Mouse (Mus musculus): ENCODE results near the gene Dpysl5. TPM values are rescaled to one million over a fixed set of nuclear protein-coding genes. Genes with fewer than 3 reads are reported as not detected.
"Not testable (repeated sequence)": the region's sequence is repeated elsewhere in the genome, so short reads cannot be mapped to it uniquely, and the experiment has no call there.

Gene Dpysl5
- polyA plus RNA-seq, 1 experiment from 2014 or later: 10.4 TPM

DNA sequence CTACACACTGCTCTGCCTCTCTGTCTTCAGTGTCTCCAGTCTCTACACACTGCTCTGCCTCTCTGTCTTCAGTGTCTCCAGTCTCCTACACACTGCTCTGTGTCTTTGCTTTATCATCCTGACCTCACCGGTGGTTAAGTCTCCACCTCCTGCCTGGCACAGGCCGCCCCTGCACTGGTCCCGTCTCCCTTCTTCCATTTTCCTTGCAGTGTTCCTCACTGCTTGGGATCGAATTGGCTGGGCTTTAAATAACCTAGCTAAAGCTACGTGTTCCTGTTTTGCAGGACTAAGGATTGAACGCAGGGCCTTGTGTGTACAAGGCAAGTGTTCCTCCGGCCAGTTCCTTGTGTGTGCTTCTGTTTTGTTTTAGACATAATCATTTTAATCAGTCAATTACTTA lies 41.3 kb upstream of the Dpysl5 start:
- Histone ChIP-seq H3K4me2 (ENCODE audit: low read length) (no peak overlapping the region), H3K27me3 (replicated peaks; ENCODE audit: control insufficient read depth, insufficient read depth, low read length) (no peaks in the 10 kb centered on the region), H3K4me1 (replicated peaks; ENCODE audit: control insufficient read depth, insufficient read depth, low read length) (peaks cover 9% of the 10 kb centered on the region), H3K9me3 (ENCODE audit: control insufficient read depth, low read length) (no peaks in the 10 kb centered on the region), H3K4me3 (ENCODE audit: low read depth, low read length) (no peak overlapping the region), H3K36me3 (ENCODE audit: control insufficient read depth, insufficient read depth, low read length) (peaks cover 59% of the 10 kb centered on the region), H3K9ac (ENCODE audit: low read length) (no peak overlapping the region), H3K27ac (ENCODE audit: low read depth) (no peak overlapping the region)
- ATAC-seq (replicated peaks; ENCODE audit: low FRiP score, low TSS enrichment, low read depth): no peak
- 89% methylated on average over 7 of the region's 7 CpGs for WGBS
- DNase-seq (ENCODE audit: low spot score): no peak

DNA sequence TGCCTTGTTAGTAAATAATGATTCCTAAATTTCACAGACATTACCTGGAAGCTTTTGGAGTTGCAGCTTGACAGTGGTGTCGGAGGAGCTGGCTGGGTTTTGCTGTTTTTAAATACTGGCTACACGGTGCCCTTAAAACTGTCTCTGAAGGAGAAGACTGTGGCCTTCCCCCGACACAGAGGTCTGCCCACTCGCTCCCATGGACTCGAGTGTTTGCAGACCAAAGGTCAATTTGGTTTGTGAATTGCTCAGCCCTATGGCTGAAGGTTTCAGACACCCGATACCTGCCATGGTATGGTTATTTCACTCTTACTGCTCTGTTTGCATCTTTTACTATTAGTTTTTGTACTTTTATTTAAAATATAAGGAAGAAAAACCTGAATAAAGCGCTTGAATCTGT lies 37.4 kb upstream of the Dpysl5 start:
- Histone ChIP-seq H3K4me1 (replicated peaks; ENCODE audit: control insufficient read depth, insufficient read depth, low read length) (no peaks in the 10 kb centered on the region), H3K27ac (ENCODE audit: low read depth) (no peak overlapping the region), H3K9me3 (ENCODE audit: control insufficient read depth, low read length) (no peaks in the 10 kb centered on the region), H3K4me3 (ENCODE audit: low read depth, low read length) (no peak overlapping the region), H3K4me2 (ENCODE audit: low read length) (no peak overlapping the region), H3K9ac (ENCODE audit: low read length) (no peak overlapping the region), H3K36me3 (ENCODE audit: control insufficient read depth, insufficient read depth, low read length) (peaks cover 71% of the 10 kb centered on the region), H3K27me3 (replicated peaks; ENCODE audit: control insufficient read depth, insufficient read depth, low read length) (no peaks in the 10 kb centered on the region)
- DNase-seq (ENCODE audit: low spot score) (no peak), ATAC-seq (replicated peaks; ENCODE audit: low FRiP score, low TSS enrichment, low read depth) (no peak)
- WGBS: 71% methylated on average over 7 of the region's 7 CpGs

DNA sequence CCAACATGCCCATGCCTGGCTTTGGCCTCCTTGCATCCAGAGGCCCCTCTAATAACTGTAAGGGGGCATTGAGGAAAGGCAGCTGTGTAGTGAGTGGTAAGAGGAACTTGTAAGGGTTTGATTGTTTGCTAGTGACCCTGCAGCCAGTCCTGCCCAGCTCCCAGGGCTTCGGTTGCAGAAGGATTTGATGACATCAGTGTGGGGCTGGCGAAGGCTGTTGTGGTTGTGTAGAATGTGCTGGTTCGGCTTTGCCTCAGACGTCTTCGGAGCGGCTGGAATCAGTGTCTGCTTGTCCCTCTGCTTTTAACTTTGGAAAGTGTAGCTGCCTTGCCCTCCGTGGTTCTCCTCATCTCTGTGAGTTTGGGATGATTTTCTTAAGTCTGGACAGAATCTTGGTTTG lies 34.6 kb upstream of the Dpysl5 start:
- no peaks in the 10 kb centered on the region for H3K4me1 ChIP-seq (replicated peaks; ENCODE audit: control insufficient read depth, insufficient read depth, low read length)
- H3K36me3 ChIP-seq (ENCODE audit: control insufficient read depth, insufficient read depth, low read length): peaks cover 48% of the 10 kb centered on the region
- H3K27me3 ChIP-seq (replicated peaks; ENCODE audit: control insufficient read depth, insufficient read depth, low read length): no peaks in the 10 kb centered on the region
- no peak overlapping the region for H3K27ac ChIP-seq (ENCODE audit: low read depth)
- DNase-seq (ENCODE audit: low spot score): no peak
- H3K4me2 ChIP-seq (ENCODE audit: low read length): no peak overlapping the region
- no peak overlapping the region for H3K4me3 ChIP-seq (ENCODE audit: low read depth, low read length)
- 81% methylated on average over 7 of the region's 7 CpGs for WGBS
- no peak for ATAC-seq (replicated peaks; ENCODE audit: low FRiP score, low TSS enrichment, low read depth)
- H3K9me3 ChIP-seq (ENCODE audit: control insufficient read depth, low read length): no peaks in the 10 kb centered on the region
- no peak overlapping the region for H3K9ac ChIP-seq (ENCODE audit: low read length)

DNA sequence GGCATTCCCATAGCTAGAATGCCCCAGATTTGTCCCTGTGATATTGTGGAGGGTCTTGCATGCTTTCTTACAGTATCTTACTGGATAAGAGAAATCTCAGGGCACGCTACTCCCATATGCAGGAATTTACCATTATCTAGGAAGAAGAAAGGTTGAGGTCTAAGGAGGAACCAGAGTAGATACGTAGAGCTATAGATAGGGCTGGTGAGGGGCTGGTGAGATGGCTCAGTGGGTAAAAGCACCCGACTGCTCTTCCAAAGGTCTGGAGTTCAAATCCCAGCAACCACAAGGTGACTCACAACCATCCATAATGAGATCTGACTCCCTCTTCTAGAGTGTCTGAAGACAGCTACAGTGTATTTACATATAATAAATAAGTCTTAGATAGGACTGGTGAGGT lies 33.3 kb upstream of the Dpysl5 start:
- not testable (repeated sequence) for H3K4me2 ChIP-seq (ENCODE audit: low read length); DNase-seq (ENCODE audit: low spot score); ATAC-seq (replicated peaks; ENCODE audit: low FRiP score, low TSS enrichment, low read depth); H3K4me3 ChIP-seq (ENCODE audit: low read depth, low read length); H3K9ac ChIP-seq (ENCODE audit: low read length); H3K9me3 ChIP-seq (ENCODE audit: control insufficient read depth, low read length); H3K27ac ChIP-seq (ENCODE audit: low read depth); H3K4me1 ChIP-seq (replicated peaks; ENCODE audit: control insufficient read depth, insufficient read depth, low read length); H3K27me3 ChIP-seq (replicated peaks; ENCODE audit: control insufficient read depth, insufficient read depth, low read length)
- WGBS: 95% methylated on average over 3 of the region's 3 CpGs
- H3K36me3 ChIP-seq (ENCODE audit: control insufficient read depth, insufficient read depth, low read length): peaks cover 35% of the 10 kb centered on the region

DNA sequence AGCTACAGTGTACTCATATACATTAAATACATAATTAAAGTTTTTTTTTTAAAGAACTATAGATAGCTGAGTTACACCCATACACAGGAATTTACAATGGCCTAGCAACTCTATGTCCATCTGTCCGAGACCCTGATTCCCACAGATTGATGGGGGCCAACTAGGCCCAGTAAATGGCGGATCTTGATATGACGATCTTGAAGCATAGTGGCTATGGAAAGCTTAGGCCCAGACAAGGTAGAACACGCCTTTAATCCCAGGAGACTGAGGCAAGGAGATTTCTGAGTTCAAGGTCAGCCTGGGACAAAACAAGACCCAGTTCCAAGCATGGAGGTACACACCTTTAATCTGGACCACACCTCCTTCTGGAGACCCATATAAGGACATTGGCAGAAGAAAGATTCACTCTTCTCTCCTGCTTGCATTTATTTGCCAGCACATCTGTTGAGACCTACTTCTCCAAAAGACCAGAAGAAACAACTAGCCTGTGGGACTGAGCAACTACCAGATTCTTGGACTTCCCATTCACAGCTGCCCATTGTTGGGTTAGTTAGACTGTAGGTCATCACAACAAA lies 32.6 kb upstream of the Dpysl5 start:
- Histone ChIP-seq H3K9ac (ENCODE audit: low read length) (no peak overlapping the region), H3K4me3 (ENCODE audit: low read depth, low read length) (no peak overlapping the region), H3K4me1 (replicated peaks; ENCODE audit: control insufficient read depth, insufficient read depth, low read length) (no peaks in the 10 kb centered on the region), H3K27me3 (replicated peaks; ENCODE audit: control insufficient read depth, insufficient read depth, low read length) (no peaks in the 10 kb centered on the region), H3K9me3 (ENCODE audit: control insufficient read depth, low read length) (no peaks in the 10 kb centered on the region), H3K4me2 (ENCODE audit: low read length) (no peak overlapping the region), H3K36me3 (ENCODE audit: control insufficient read depth, insufficient read depth, low read length) (peaks cover 28% of the 10 kb centered on the region), H3K27ac (ENCODE audit: low read depth) (no peak overlapping the region)
- DNase-seq (ENCODE audit: low spot score) (no peak), ATAC-seq (replicated peaks; ENCODE audit: low FRiP score, low TSS enrichment, low read depth) (no peak)
- WGBS: 92% methylated on average over 4 of the region's 4 CpGs

DNA sequence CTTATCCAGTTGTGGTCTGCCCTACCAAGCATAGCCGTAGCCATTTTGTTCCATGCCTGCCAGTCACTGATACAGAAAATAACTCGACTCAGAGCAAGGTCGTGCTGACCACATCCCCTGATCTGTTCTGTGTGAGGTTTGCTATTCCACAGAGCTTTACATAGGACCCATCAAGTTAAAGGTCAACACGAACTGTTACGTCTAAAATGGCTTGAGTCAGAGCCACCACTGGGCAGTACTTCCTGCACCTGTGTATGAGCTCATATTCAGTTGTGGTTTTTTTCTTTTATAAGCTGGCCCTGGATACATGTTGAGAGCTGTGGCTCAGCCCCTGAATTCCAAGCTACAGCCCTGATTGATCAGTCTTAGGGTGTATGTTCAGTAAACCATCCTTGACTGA lies 31.8 kb upstream of the Dpysl5 start:
- H3K4me3 ChIP-seq (ENCODE audit: low read depth, low read length): no peak overlapping the region
- H3K4me1 ChIP-seq (replicated peaks; ENCODE audit: control insufficient read depth, insufficient read depth, low read length): no peaks in the 10 kb centered on the region
- ATAC-seq (replicated peaks; ENCODE audit: low FRiP score, low TSS enrichment, low read depth) (no peak), DNase-seq (ENCODE audit: low spot score) (no peak)
- H3K9ac ChIP-seq (ENCODE audit: low read length): no peak overlapping the region
- H3K4me2 ChIP-seq (ENCODE audit: low read length): no peak overlapping the region
- no peak overlapping the region for H3K27ac ChIP-seq (ENCODE audit: low read depth)
- no peaks in the 10 kb centered on the region for H3K27me3 ChIP-seq (replicated peaks; ENCODE audit: control insufficient read depth, insufficient read depth, low read length)
- H3K9me3 ChIP-seq (ENCODE audit: control insufficient read depth, low read length): no peaks in the 10 kb centered on the region
- 86% methylated on average over 5 of the region's 5 CpGs for whole genome bisulfite sequencing
- peaks cover 21% of the 10 kb centered on the region for H3K36me3 ChIP-seq (ENCODE audit: control insufficient read depth, insufficient read depth, low read length)

DNA sequence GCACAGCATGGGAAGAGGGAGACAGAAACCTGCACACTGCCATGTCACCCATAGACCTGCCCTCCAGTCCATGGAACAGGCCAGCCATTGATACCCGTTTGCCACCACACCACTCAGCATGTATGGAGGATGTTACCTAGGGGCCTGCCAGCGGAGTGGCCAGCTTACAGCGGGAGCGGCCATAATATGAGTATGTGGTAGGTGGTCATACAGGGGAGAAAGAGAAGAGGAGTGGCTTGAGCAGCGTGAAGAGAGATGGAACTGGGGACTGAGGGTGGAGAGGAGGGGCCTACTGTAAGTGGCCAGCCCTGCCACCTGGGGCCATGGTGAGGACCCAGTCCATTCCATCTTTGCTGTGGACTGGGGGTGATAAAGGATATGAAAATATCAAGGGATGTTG lies 29.4 kb upstream of the Dpysl5 start:
- ATAC-seq (replicated peaks; ENCODE audit: low FRiP score, low TSS enrichment, low read depth) (no peak), DNase-seq (ENCODE audit: low spot score) (no peak)
- H3K9ac ChIP-seq (ENCODE audit: low read length): no peak overlapping the region
- H3K4me1 ChIP-seq (replicated peaks; ENCODE audit: control insufficient read depth, insufficient read depth, low read length): no peaks in the 10 kb centered on the region
- 82% methylated on average over 5 of the region's 5 CpGs for WGBS
- H3K27ac ChIP-seq (ENCODE audit: low read depth): no peak overlapping the region
- no peak overlapping the region for H3K4me2 ChIP-seq (ENCODE audit: low read length)
- no peaks in the 10 kb centered on the region for H3K27me3 ChIP-seq (replicated peaks; ENCODE audit: control insufficient read depth, insufficient read depth, low read length)
- no peak overlapping the region for H3K4me3 ChIP-seq (ENCODE audit: low read depth, low read length)
- no peaks in the 10 kb centered on the region for H3K9me3 ChIP-seq (ENCODE audit: control insufficient read depth, low read length)
- H3K36me3 ChIP-seq (ENCODE audit: control insufficient read depth, insufficient read depth, low read length): no peaks in the 10 kb centered on the region

DNA sequence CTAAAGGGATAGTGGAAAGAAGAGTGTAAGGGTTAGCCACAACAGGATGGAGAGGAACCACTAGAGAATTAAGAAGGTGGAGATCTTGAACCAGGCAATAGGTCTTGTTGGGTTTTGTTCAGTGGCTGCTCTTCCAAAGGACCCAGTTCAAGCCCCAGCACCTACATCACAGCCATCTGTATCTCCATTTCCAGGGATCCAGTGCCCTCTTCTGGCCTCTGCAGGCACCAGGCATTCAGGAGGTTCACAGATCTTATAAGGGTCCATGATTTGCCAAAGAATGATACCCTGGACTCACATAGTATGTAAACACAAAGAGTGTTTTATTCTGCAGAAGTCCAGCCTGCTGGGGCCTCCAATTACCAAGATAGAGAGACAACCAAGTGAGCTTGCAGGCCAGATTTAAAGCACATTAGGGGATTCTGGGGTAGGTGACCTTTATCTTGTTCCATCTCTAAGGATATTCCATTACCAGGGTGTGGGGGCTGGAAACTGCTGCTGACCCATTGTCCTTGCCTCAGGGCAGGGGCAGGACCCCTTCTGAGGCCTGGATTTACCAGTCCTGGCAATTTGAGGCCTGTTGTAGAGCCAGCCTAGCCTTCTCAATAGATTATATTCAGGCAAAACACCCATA lies 28.3 kb upstream of the Dpysl5 start:
- no peak for DNase-seq (ENCODE audit: low spot score)

DNA sequence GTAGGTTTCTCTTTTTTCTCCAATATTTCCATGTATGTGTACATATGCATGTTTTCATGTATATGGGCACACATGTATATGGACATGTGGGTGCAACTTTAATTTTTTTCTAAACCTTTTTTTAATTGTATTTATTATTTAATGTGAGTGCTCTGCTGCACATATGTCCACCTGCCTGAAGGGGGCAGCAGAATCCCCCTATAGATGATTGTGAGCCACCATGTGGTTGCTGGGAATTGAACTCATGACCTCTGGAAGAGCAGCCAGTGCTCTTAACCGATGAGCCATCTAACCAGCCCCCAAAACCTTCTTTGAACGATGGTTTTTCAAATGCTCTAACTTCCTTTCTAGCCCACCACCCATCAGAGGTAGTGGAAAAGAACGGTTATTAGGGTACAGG lies 27.4 kb upstream of the Dpysl5 start:
- WGBS: 71% methylated on average over 3 of the region's 3 CpGs
- Histone ChIP-seq H3K4me2 (ENCODE audit: low read length) (no peak overlapping the region), H3K9ac (ENCODE audit: low read length) (no peak overlapping the region), H3K27me3 (replicated peaks; ENCODE audit: control insufficient read depth, insufficient read depth, low read length) (no peaks in the 10 kb centered on the region), H3K4me3 (ENCODE audit: low read depth, low read length) (no peak overlapping the region), H3K9me3 (ENCODE audit: control insufficient read depth, low read length) (no peaks in the 10 kb centered on the region), H3K36me3 (ENCODE audit: control insufficient read depth, insufficient read depth, low read length) (no peaks in the 10 kb centered on the region), H3K4me1 (replicated peaks; ENCODE audit: control insufficient read depth, insufficient read depth, low read length) (no peaks in the 10 kb centered on the region), H3K27ac (ENCODE audit: low read depth) (no peak overlapping the region)
- ATAC-seq (replicated peaks; ENCODE audit: low FRiP score, low TSS enrichment, low read depth): no peak
- DNase-seq (ENCODE audit: low spot score): no peak

More for the DNA sequence above, 28.3 kb upstream of the Dpysl5 start:
- H3K9me3 ChIP-seq (ENCODE audit: control insufficient read depth, low read length): no peaks in the 10 kb centered on the region
- H3K4me1 ChIP-seq (replicated peaks; ENCODE audit: control insufficient read depth, insufficient read depth, low read length): no peaks in the 10 kb centered on the region
- no peaks in the 10 kb centered on the region for H3K27me3 ChIP-seq (replicated peaks; ENCODE audit: control insufficient read depth, insufficient read depth, low read length)
- no peaks in the 10 kb centered on the region for H3K36me3 ChIP-seq (ENCODE audit: control insufficient read depth, insufficient read depth, low read length)
- H3K27ac ChIP-seq (ENCODE audit: low read depth): no peak overlapping the region
- ATAC-seq (replicated peaks; ENCODE audit: low FRiP score, low TSS enrichment, low read depth): no peak
- no peak overlapping the region for H3K4me2 ChIP-seq (ENCODE audit: low read length)
- H3K4me3 ChIP-seq (ENCODE audit: low read depth, low read length): no peak overlapping the region
- H3K9ac ChIP-seq (ENCODE audit: low read length): no peak overlapping the region

All from intestine, embryonic 14.5 days (tissue).